Mouse (Mus musculus): Measurements from ENCODE around the gene Golga5. TPM values are rescaled to one million over a fixed set of nuclear protein-coding genes. Genes with fewer than 3 reads are reported as not detected.
"Not testable (repeated sequence)": the region's sequence is repeated elsewhere in the genome, so short reads cannot be mapped to it uniquely, and the experiment has no call there.

Golga5 gene
- polyA plus RNA-seq, 1 experiment from 2014 or later, result 35.1 TPM

- Histone ChIP-seq H3K9me3 (ENCODE audit: control insufficient read depth, low read depth, low read length) (no peaks in the 10 kb centered on the region), H3K27ac (ENCODE audit: low read length) (no peak overlapping the region), H3K36me3 (ENCODE audit: control insufficient read depth, insufficient read depth, low read length) (peaks cover 52% of the 10 kb centered on the region), H3K4me2 (replicated peaks; ENCODE audit: low read depth, low read length) (no peak overlapping the region), H3K4me3 (ENCODE audit: low read depth, low read length) (no peak overlapping the region), H3K27me3 (ENCODE audit: control insufficient read depth, insufficient read depth, low read length) (no peaks in the 10 kb centered on the region), H3K9ac (replicated peaks; ENCODE audit: low read depth, low read length) (no peak overlapping the region), H3K4me1 (ENCODE audit: control insufficient read depth, insufficient read depth, low read length) (no peaks in the 10 kb centered on the region)
- ATAC-seq (ENCODE audit: insufficient number of reproducible peaks, insufficient read depth, low FRiP score, low read depth), result no peak
- 91% methylated on average over 5 of the region's 5 CpGs for WGBS
Measured at GRCm38 (mm10) chr12:102491911-102492310, 23.0 kb downstream of the Golga5 start.

DNA sequence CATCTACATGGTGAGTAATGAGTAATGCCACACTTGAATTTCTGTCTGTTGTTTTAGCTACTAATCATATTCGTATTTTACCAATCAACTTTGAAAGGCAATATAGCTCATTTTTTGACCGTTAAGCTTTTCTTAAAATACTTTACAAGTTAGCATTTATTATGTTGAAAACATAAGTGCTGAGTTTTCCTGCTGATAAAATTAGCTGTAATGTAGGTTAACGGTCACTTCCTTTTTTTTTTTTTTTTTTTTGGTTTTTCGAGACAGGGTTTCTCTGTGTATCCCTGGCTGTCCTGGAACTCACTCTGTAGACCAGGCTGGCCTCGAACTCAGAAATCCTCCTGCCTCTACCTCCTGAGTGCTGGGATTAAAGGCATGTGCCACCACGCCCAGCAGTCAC, 26.8 kb downstream of the Golga5 start:
- 89% methylated on average over 5 of the region's 6 CpGs for WGBS
- H3K9ac ChIP-seq (replicated peaks; ENCODE audit: low read depth, low read length); H3K9me3 ChIP-seq (ENCODE audit: control insufficient read depth, low read depth, low read length); H3K4me3 ChIP-seq (ENCODE audit: low read depth, low read length); H3K27ac ChIP-seq (ENCODE audit: low read length); H3K4me1 ChIP-seq (ENCODE audit: control insufficient read depth, insufficient read depth, low read length); H3K4me2 ChIP-seq (replicated peaks; ENCODE audit: low read depth, low read length); H3K27me3 ChIP-seq (ENCODE audit: control insufficient read depth, insufficient read depth, low read length); ATAC-seq (ENCODE audit: insufficient number of reproducible peaks, insufficient read depth, low FRiP score, low read depth): not testable (repeated sequence)
- peaks cover 38% of the 10 kb centered on the region for H3K36me3 ChIP-seq (ENCODE audit: control insufficient read depth, insufficient read depth, low read length)

DNA sequence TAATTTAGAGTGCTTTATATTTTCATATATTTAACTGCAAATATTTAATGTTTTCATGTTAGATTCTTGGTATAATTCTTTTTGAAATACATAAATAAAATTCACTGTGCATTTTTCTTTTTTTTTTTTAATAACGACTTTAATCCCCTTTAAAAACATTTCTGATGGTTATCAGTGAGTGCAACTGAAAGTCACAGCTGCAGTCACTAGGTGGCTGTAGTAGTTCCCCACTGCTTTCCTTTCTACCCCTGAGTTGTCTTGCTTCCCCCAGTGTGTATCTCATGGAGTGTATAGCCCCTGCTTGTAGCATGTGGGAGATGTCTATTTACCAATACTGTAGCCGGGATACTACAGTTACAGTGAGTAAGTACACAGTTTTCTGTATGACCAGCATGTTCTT, 29.0 kb downstream of the Golga5 start:
- Histone ChIP-seq H3K36me3 (ENCODE audit: control insufficient read depth, insufficient read depth, low read length) (peaks cover 22% of the 10 kb centered on the region), H3K9ac (replicated peaks; ENCODE audit: low read depth, low read length) (no peak overlapping the region), H3K27ac (ENCODE audit: low read length) (peak overlapping the region; percentile 48; the same call in 1 of the 2 replicates), H3K4me1 (ENCODE audit: control insufficient read depth, insufficient read depth, low read length) (0 out of 2 replicates have a peak, but pooled peaks cover 3% of the 10 kb centered on the region), H3K4me2 (replicated peaks; ENCODE audit: low read depth, low read length) (no peak overlapping the region), H3K4me3 (ENCODE audit: low read depth, low read length) (no peak overlapping the region), H3K27me3 (ENCODE audit: control insufficient read depth, insufficient read depth, low read length) (no peaks in the 10 kb centered on the region), H3K9me3 (ENCODE audit: control insufficient read depth, low read depth, low read length) (no peaks in the 10 kb centered on the region)
- WGBS, result 72% methylated on average over 2 of the region's 2 CpGs
- no peak for ATAC-seq (ENCODE audit: insufficient number of reproducible peaks, insufficient read depth, low FRiP score, low read depth)

- WGBS, result 44% methylated on average over 8 of the region's 8 CpGs
- Histone ChIP-seq H3K4me1 (ENCODE audit: control insufficient read depth, insufficient read depth, low read length) (0 out of 2 replicates have a peak, but pooled peaks cover 3% of the 10 kb centered on the region), H3K27ac (ENCODE audit: low read length) (peak overlapping the region; percentile 58), H3K27me3 (ENCODE audit: control insufficient read depth, insufficient read depth, low read length) (no peaks in the 10 kb centered on the region), H3K4me2 (replicated peaks; ENCODE audit: low read depth, low read length) (no peak overlapping the region), H3K36me3 (ENCODE audit: control insufficient read depth, insufficient read depth, low read length) (peaks cover 18% of the 10 kb centered on the region), H3K9me3 (ENCODE audit: control insufficient read depth, low read depth, low read length) (no peaks in the 10 kb centered on the region), H3K4me3 (ENCODE audit: low read depth, low read length) (no peak overlapping the region), H3K9ac (replicated peaks; ENCODE audit: low read depth, low read length) (no peak overlapping the region)
- ATAC-seq (ENCODE audit: insufficient number of reproducible peaks, insufficient read depth, low FRiP score, low read depth), result peak; percentile 56; the same call in 1 of the 2 replicates
Measured at GRCm38 (mm10) chr12:102498726-102499125, 29.8 kb downstream of the Golga5 start.

DNA sequence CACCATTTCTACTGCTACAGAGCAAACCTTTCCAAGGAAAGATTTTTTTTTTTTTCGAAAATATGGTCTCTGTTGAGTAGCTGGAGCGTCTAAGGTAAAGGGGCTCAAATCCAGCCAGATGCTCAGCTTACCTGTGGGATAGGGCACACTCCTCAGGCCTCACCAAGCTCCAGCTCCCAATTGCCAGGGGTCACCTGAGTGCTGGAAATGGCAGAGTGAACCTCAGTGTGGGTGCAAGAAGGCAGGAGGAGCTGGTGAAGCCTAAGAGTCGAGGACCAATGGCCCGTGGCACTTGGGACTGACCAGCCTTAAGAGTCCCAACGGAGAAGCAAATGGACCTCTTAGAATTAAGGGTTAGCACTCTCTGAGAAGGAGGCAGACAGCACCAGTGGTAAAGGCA, 30.3 kb downstream of the Golga5 start:
- Histone ChIP-seq H3K4me2 (replicated peaks; ENCODE audit: low read depth, low read length) (no peak overlapping the region), H3K4me3 (ENCODE audit: low read depth, low read length) (no peak overlapping the region), H3K9ac (replicated peaks; ENCODE audit: low read depth, low read length) (no peak overlapping the region), H3K9me3 (ENCODE audit: control insufficient read depth, low read depth, low read length) (no peaks in the 10 kb centered on the region), H3K27me3 (ENCODE audit: control insufficient read depth, insufficient read depth, low read length) (no peaks in the 10 kb centered on the region), H3K27ac (ENCODE audit: low read length) (peak overlapping the region; percentile 58), H3K4me1 (ENCODE audit: control insufficient read depth, insufficient read depth, low read length) (0 out of 2 replicates have a peak, but pooled peaks cover 3% of the 10 kb centered on the region), H3K36me3 (ENCODE audit: control insufficient read depth, insufficient read depth, low read length) (peaks cover 15% of the 10 kb centered on the region)
- no peak for ATAC-seq (ENCODE audit: insufficient number of reproducible peaks, insufficient read depth, low FRiP score, low read depth)
- WGBS, result 82% methylated on average over 5 of the region's 5 CpGs

DNA sequence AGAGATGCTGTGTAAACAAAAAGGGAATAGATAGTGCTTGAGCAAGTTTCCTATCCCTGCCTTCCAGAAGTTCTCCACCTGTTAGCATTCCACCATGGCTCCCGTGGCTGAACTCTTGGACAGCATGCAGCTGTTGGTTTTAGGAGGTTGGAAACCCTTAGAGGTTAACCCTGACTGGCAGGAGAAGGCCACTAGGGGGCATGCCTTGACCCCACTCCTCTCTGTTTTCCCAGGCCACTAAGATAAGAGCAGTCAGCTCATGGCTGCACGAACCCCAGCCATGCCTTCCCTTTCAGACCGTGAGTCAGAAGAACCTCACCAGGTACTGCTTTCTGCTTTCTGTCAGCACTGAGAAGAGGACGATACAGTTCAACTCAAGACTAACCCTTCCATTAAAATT, 30.8 kb downstream of the Golga5 start:
- Histone ChIP-seq H3K4me2 (replicated peaks; ENCODE audit: low read depth, low read length) (no peak overlapping the region), H3K9ac (replicated peaks; ENCODE audit: low read depth, low read length) (no peak overlapping the region), H3K27ac (ENCODE audit: low read length) (peak overlapping the region; percentile 58; the same call in 1 of the 2 replicates), H3K36me3 (ENCODE audit: control insufficient read depth, insufficient read depth, low read length) (peaks cover 15% of the 10 kb centered on the region), H3K4me1 (ENCODE audit: control insufficient read depth, insufficient read depth, low read length) (0 out of 2 replicates have a peak, but pooled peaks cover 3% of the 10 kb centered on the region), H3K27me3 (ENCODE audit: control insufficient read depth, insufficient read depth, low read length) (no peaks in the 10 kb centered on the region), H3K4me3 (ENCODE audit: low read depth, low read length) (no peak overlapping the region), H3K9me3 (ENCODE audit: control insufficient read depth, low read depth, low read length) (no peaks in the 10 kb centered on the region)
- ATAC-seq (ENCODE audit: insufficient number of reproducible peaks, insufficient read depth, low FRiP score, low read depth), result no peak
- 54% methylated on average over 4 of the region's 4 CpGs for WGBS

- WGBS, result 88% methylated on average over 2 of the region's 2 CpGs
- Histone ChIP-seq H3K4me3 (ENCODE audit: low read depth, low read length) (no peak overlapping the region), H3K9me3 (ENCODE audit: control insufficient read depth, low read depth, low read length) (no peaks in the 10 kb centered on the region), H3K4me1 (ENCODE audit: control insufficient read depth, insufficient read depth, low read length) (0 out of 2 replicates have a peak, but pooled peaks cover 3% of the 10 kb centered on the region), H3K27me3 (ENCODE audit: control insufficient read depth, insufficient read depth, low read length) (no peaks in the 10 kb centered on the region), H3K4me2 (replicated peaks; ENCODE audit: low read depth, low read length) (no peak overlapping the region), H3K27ac (ENCODE audit: low read length) (no peak overlapping the region), H3K36me3 (ENCODE audit: control insufficient read depth, insufficient read depth, low read length) (peaks cover 15% of the 10 kb centered on the region), H3K9ac (replicated peaks; ENCODE audit: low read depth, low read length) (no peak overlapping the region)
- ATAC-seq (ENCODE audit: insufficient number of reproducible peaks, insufficient read depth, low FRiP score, low read depth), result no peak
Measured at GRCm38 (mm10) chr12:102501038-102501437, 32.1 kb downstream of the Golga5 start.

GRCm38 (mm10) chr12:102501848-102502595, 33.1 kb downstream of the Golga5 start:
- 78% methylated on average over 8 of the region's 8 CpGs for WGBS
- no peak for ATAC-seq (ENCODE audit: insufficient number of reproducible peaks, insufficient read depth, low FRiP score, low read depth)
- H3K4me2 ChIP-seq (replicated peaks; ENCODE audit: low read depth, low read length), result no peak overlapping the region

More at GRCm38 (mm10) chr12:102501848-102502595, 33.1 kb downstream of the Golga5 start:
- Histone ChIP-seq H3K4me1 (ENCODE audit: control insufficient read depth, insufficient read depth, low read length) (0 out of 2 replicates have a peak, but pooled peaks cover 3% of the 10 kb centered on the region), H3K9me3 (ENCODE audit: control insufficient read depth, low read depth, low read length) (no peaks in the 10 kb centered on the region), H3K9ac (replicated peaks; ENCODE audit: low read depth, low read length) (no peak overlapping the region), H3K4me3 (ENCODE audit: low read depth, low read length) (no peak overlapping the region), H3K36me3 (ENCODE audit: control insufficient read depth, insufficient read depth, low read length) (peaks cover 8% of the 10 kb centered on the region), H3K27me3 (ENCODE audit: control insufficient read depth, insufficient read depth, low read length) (no peaks in the 10 kb centered on the region), H3K27ac (ENCODE audit: low read length) (no peak overlapping the region)

Measured in stomach, embryonic 14.5 days (tissue).